Mouse (Mus musculus): Measurements from ENCODE around the gene Mettl21e. TPM values are rescaled to one million over a fixed set of nuclear protein-coding genes. Genes with fewer than 3 reads are reported as not detected.

The Mettl21e gene
- total and polyA plus RNA-seq, 3 experiments = 0.16 TPM; not detected in 2

DNA sequence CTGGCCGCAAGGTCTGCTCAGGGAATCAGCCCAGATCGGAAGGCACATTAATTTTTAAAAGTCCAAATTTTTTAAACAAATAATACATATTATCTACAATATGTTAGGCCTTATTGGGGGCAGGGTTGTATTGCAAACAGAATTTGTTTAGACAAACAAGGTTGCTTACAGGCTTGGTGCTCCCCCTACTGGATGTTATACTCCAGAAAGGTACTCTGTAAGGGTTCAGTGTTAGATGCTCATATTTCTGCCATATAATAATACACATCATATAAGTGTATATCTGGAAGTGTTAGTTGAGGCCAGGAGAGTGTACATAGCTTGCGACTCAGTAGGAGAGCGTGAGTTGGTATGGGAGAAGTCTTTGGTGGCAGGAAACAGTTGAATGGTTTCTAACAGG, 63.5 kb downstream of the Mettl21e start:
- Histone ChIP-seq H3K9me3 (replicated peaks) (no peaks in the 10 kb centered on the region), H3K4me1 (ENCODE audit: insufficient read depth, low read depth, low read length) (no peaks in the 10 kb centered on the region), H3K27me3 (ENCODE audit: insufficient read depth, low read length) (no peaks in the 10 kb centered on the region), H3K4me3 (ENCODE audit: low read depth, low read length) (no peak overlapping the region), H3K36me3 (replicated peaks) (peaks cover 46% of the 10 kb centered on the region)
- no peak for TF ChIP-seq TAL1 (conservative IDR thresholded peaks at IDR 0.05; ENCODE audit: low read depth, low read length)
- no peak for TF ChIP-seq POLR2AphosphoS5 (IDR thresholded peaks at IDR 0.05; ENCODE audit: insufficient replicate concordance, low read depth, low read length)
- no peak for TF ChIP-seq GATA1 (IDR thresholded peaks at IDR 0.05; ENCODE audit: borderline replicate concordance, low read length)
- TF ChIP-seq GATA2 (IDR thresholded peaks at IDR 0.05; ENCODE audit: borderline replicate concordance, low read depth, low read length) = no peak
- TF ChIP-seq CTCF (IDR thresholded peaks at IDR 0.05; ENCODE audit: low read depth, low read length) = 0 out of 2 replicates have a peak, but pooled peaks have one; percentile 9
- ATAC-seq (ENCODE audit: extremely low read depth, insufficient number of reproducible peaks, low FRiP score, poor library complexity, severe bottlenecking) (peak; percentile 54; the same call in 1 of the 2 replicates), DNase-seq (ENCODE audit: low spot score) (peak; percentile 3)

Other genes starting within 250 kb of the Mettl21e start
- not detected in 2 replicates for gene Mettl21c, start 198.9 kb downstream of the Mettl21e start, total RNA-seq (2014; fragmentation: Nextera tagmentation)
- gene Mettl21c, start 198.9 kb downstream of the Mettl21e start, total RNA-seq (2017) = 0.44 TPM in 1 of 2 replicates, not detected in the other
- gene Mettl21c, start 198.9 kb downstream of the Mettl21e start, polyA plus RNA-seq (2012) = not detected in 2 replicates
- gene Gm8251, start 157.0 kb downstream of the Mettl21e start, total RNA-seq (2014; fragmentation: Nextera tagmentation) = not detected in 2 replicates
- 0.22 and 0.29 TPM in 2 replicates for gene Gm8251, start 157.0 kb downstream of the Mettl21e start, total RNA-seq (2017)
- gene Gm8251, start 157.0 kb downstream of the Mettl21e start, polyA plus RNA-seq (2012) = 0.01 TPM in 1 of 2 replicates, not detected in the other
- 65.6 and 102 TPM in 2 replicates for gene Tex30, start 116.5 kb downstream of the Mettl21e start, total RNA-seq (2014; fragmentation: Nextera tagmentation)
- 125 and 159 TPM in 2 replicates for gene Tex30, start 116.5 kb downstream of the Mettl21e start, total RNA-seq (2017)
- gene Tex30, start 116.5 kb downstream of the Mettl21e start, polyA plus RNA-seq (2012) = 7.6 and 12.8 TPM in 2 replicates
- gene Kdelc1, start 100.2 kb downstream of the Mettl21e start, total RNA-seq (2014; fragmentation: Nextera tagmentation) = 65.3 and 67.5 TPM in 2 replicates
- gene Kdelc1, start 100.2 kb downstream of the Mettl21e start, total RNA-seq (2017) = 24.2 and 26.2 TPM in 2 replicates
- gene Kdelc1, start 100.2 kb downstream of the Mettl21e start, polyA plus RNA-seq (2012) = 5.9 and 7.0 TPM in 2 replicates
- gene Bivm, start 100.0 kb downstream of the Mettl21e start, total RNA-seq (2014; fragmentation: Nextera tagmentation) = 68.8 and 70.1 TPM in 2 replicates
- gene Bivm, start 100.0 kb downstream of the Mettl21e start, total RNA-seq (2017) = 26.1 and 28.9 TPM in 2 replicates
- 4.8 and 6.4 TPM in 2 replicates for gene Bivm, start 100.0 kb downstream of the Mettl21e start, polyA plus RNA-seq (2012)
- gene Ercc5, start 71.2 kb downstream of the Mettl21e start, total RNA-seq (2014; fragmentation: Nextera tagmentation) = 45.3 and 49.5 TPM in 2 replicates
- gene Ercc5, start 71.2 kb downstream of the Mettl21e start, total RNA-seq (2017) = 30.8 and 33.8 TPM in 2 replicates
- 6.4 and 6.7 TPM in 2 replicates for gene Ercc5, start 71.2 kb downstream of the Mettl21e start, polyA plus RNA-seq (2012)

All from G1E (cell line).